Mouse (Mus musculus) cerebellum, adult 2 months (tissue): ENCODE data around the gene Vash2.

ENCODE experiments used
- CTCF ChIP-seq: fragments of 200-500 bp; IDR thresholded peaks from 2 replicates; pipeline ENCODE4 v1.5.1; 2011; ENCODE audit warnings: low read depth, mild to moderate bottlenecking, control low read depth, low read length, moderate library complexity, borderline replicate concordance; ENCODE audit not compliant: insufficient read depth
- POLR2A ChIP-seq: fragments of 200-500 bp; IDR thresholded peaks from 2 replicates; pipeline ENCODE4 v1.6.1; 2011; ENCODE audit warnings: low read length, control low read depth, borderline replicate concordance; ENCODE audit not compliant: insufficient read depth

- no peak for TF ChIP-seq CTCF
- TF ChIP-seq POLR2A = no peak
Measured at GRCm38 (mm10) chr1:191023140-191023539, 44.0 kb upstream of the Vash2 start.
